Mouse (Mus musculus) bone marrow macrophage, adult 2 months (primary cell): ENCODE measurements around the gene Gng2. TPM values are rescaled to one million over a fixed set of nuclear protein-coding genes. Genes with fewer than 3 reads are reported as not detected.

Experiments used
- H3K27ac ChIP-seq: 2 replicates; pipeline ENCODE4 v1.5.1; 2012; ENCODE audit warnings: low read depth, low read length; ENCODE audit not compliant: insufficient read depth
- H3K4me1 ChIP-seq: 2 replicates; pipeline ENCODE4 v1.6.1; 2012; ENCODE audit warnings: low read length; ENCODE audit not compliant: control insufficient read depth, insufficient read depth
- H3K4me3 ChIP-seq: 2 replicates; pipeline ENCODE4 v1.5.1; 2012; ENCODE audit warnings: mild to moderate bottlenecking, low read length, moderate library complexity; ENCODE audit not compliant: insufficient read depth
- CTCF ChIP-seq: IDR thresholded peaks from 2 replicates; pipeline ENCODE4 v1.5.1; 2012; ENCODE audit warnings: low read depth, mild to moderate bottlenecking, low read length, moderate library complexity
- POLR2A ChIP-seq: IDR thresholded peaks from 2 replicates; pipeline ENCODE4 v1.6.1; 2012; ENCODE audit warnings: mild to moderate bottlenecking, low read depth, low read length, borderline replicate concordance
- polyA plus RNA-seq: library from polyadenylated mRNA; stranded (reverse); fragments of >200 nt; gene quantifications from 2 replicates; pipeline ENCODE4 v1.2.4, GENCODE M21; 2012; ENCODE audit not compliant: missing spikeins, insufficient read depth, insufficient read length

Gng2 gene
- polyA plus RNA-seq, 1 experiment = 210 TPM

GRCm38 (mm10) chr14:19994068-19994467 is 16.6 kb upstream of the Gng2 start:
- no peak overlapping the region for H3K4me3 ChIP-seq
- H3K27ac ChIP-seq = no peak overlapping the region
- H3K4me1 ChIP-seq = no peaks in the 10 kb centered on the region
- TF ChIP-seq POLR2A = no peak
- no peak for TF ChIP-seq CTCF

GRCm38 (mm10) chr14:19993570-19993883 is 16.1 kb upstream of the Gng2 start:
- TF ChIP-seq POLR2A = no peak
- no peak for TF ChIP-seq CTCF
- no peak overlapping the region for H3K27ac ChIP-seq
- no peak overlapping the region for H3K4me3 ChIP-seq
- no peaks in the 10 kb centered on the region for H3K4me1 ChIP-seq

GRCm38 (mm10) chr14:19992873-19993569 is 15.6 kb upstream of the Gng2 start:
- no peak for TF ChIP-seq POLR2A
- no peak for TF ChIP-seq CTCF
- H3K4me3 ChIP-seq = no peak overlapping the region
- no peak overlapping the region for H3K27ac ChIP-seq
- H3K4me1 ChIP-seq = no peaks in the 10 kb centered on the region

GRCm38 (mm10) chr14:19991861-19992260 is 14.4 kb upstream of the Gng2 start:
- H3K27ac ChIP-seq = no peak overlapping the region
- no peak for TF ChIP-seq CTCF
- TF ChIP-seq POLR2A = no peak
- H3K4me3 ChIP-seq = no peak overlapping the region
- H3K4me1 ChIP-seq = peaks cover 5% of the 10 kb centered on the region

GRCm38 (mm10) chr14:19990436-19990993 is 13.1 kb upstream of the Gng2 start:
- Histone ChIP-seq H3K4me3 (no peak overlapping the region), H3K4me1 (peaks cover 9% of the 10 kb centered on the region), H3K27ac (no peak overlapping the region)
- TF ChIP-seq CTCF = no peak
- TF ChIP-seq POLR2A = no peak

GRCm38 (mm10) chr14:19988410-19988809 is 11.0 kb upstream of the Gng2 start:
- no peak for TF ChIP-seq CTCF
- no peak for TF ChIP-seq POLR2A
- Histone ChIP-seq H3K4me3 (no peak overlapping the region), H3K4me1 (peaks cover 23% of the 10 kb centered on the region), H3K27ac (no peak overlapping the region)

GRCm38 (mm10) chr14:19987358-19987834 is 10.0 kb upstream of the Gng2 start:
- TF ChIP-seq POLR2A (no peak), CTCF (no peak)
- Histone ChIP-seq H3K27ac (peak overlapping the region; percentile 98), H3K4me1 (peaks cover 26% of the 10 kb centered on the region), H3K4me3 (peak overlapping the region; percentile 56)

- Histone ChIP-seq H3K4me1 (peaks cover 26% of the 10 kb centered on the region), H3K4me3 (peak overlapping the region; percentile 56), H3K27ac (peak overlapping the region; percentile 98)
- TF ChIP-seq POLR2A (no peak), CTCF (no peak)
Observed at GRCm38 (mm10) chr14:19986614-19987357, 9.4 kb upstream of the Gng2 start.

- peaks cover 26% of the 10 kb centered on the region for H3K4me1 ChIP-seq
- peak overlapping the region; percentile 98 for H3K27ac ChIP-seq
- peak overlapping the region; percentile 56 for H3K4me3 ChIP-seq
- no peak for TF ChIP-seq POLR2A
- TF ChIP-seq CTCF = no peak
Observed at GRCm38 (mm10) chr14:19985912-19986613, 8.6 kb upstream of the Gng2 start.
